Mouse (Mus musculus) brain, adult 2 months (tissue): ENCODE measurements around the gene Pnpo.

Source experiments
- DNase-seq: peaks from one replicate; pipeline ENCODE4 v3.0.0; 2011; ENCODE audit warnings: low read depth, low spot score

Gene Pnpo

DNA sequence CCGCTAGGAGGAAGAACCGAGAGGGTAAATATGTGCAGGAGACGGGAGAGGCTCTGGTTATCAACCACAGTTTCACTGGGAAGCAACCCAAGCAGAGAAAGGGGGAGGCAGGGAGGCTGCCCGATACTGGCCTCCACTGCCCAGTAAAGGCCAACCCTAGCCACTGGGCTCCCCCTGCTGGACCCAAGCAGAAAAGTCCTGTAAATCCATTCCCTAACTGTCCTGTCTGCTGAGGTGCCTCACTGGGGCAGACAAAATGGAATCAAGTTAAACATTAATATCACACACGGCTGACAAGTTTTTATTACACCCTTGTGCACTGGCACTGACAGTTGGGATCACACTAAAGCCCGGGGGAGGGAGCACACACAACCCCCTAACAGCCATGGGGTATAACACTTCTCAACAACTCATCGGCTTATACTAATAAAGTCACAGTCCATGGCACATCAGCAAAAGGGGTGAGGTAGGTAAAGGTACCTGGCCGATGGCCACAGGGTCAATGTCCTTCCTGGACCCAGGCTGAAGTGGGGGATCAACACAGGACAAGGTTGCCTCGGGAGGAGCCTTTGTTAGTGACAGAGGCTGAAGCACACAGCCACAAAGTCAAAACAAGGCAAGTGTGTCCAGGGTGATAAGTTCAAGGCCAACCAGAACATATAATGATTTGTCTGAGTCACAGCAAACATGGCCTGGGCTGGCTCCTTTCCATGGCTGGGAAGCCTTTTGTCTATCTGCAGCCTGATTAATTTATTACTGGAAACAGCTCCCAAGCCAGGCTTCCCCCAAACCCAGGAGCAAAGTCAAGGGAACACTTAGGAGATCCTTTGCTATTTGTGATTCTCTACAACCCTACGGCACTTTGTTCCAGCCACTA lies 6.0 kb downstream of the Pnpo start:
- DNase-seq: peak; percentile 45

- no peak for DNase-seq
Observed at GRCm38 (mm10) chr11:96935872-96936650, 7.7 kb downstream of the Pnpo start.

GRCm38 (mm10) chr11:96934921-96935356 lies 8.8 kb downstream of the Pnpo start:
- peak; percentile 80 for DNase-seq

DNA sequence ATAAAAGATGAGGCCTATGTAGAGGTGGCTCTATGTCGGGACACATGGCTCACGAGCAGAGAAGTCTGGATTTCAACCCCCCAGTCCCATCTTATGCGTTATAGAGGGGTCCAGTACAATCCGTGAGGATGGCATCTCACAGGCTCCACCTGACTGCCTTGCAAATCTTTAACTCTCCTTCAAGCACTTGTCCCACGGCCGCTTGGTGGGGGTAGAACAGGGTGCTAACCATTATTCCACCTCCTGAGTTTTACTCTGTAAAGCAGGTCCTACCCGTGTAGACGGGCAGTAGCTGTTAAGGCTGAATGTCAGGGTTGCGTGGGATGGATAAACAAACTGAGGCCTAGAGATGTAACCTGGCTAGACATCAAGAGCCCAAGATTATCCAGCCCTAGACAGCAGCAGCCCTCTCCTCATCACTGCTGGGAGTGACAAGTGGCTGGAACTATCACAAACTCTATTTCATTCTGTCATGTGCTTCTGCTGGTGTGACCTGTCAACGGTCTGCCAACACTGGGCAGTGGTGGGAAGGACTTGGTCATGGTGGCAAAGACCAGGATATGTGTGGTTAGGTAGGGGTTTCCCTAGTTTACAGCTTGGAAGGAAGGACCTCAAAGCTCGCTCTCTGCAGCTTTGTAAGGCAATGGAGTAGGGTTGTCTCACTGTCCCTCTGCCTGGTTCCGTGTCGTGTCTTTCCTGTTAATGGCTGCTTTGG lies 10.1 kb downstream of the Pnpo start:
- DNase-seq: no peak

DNA sequence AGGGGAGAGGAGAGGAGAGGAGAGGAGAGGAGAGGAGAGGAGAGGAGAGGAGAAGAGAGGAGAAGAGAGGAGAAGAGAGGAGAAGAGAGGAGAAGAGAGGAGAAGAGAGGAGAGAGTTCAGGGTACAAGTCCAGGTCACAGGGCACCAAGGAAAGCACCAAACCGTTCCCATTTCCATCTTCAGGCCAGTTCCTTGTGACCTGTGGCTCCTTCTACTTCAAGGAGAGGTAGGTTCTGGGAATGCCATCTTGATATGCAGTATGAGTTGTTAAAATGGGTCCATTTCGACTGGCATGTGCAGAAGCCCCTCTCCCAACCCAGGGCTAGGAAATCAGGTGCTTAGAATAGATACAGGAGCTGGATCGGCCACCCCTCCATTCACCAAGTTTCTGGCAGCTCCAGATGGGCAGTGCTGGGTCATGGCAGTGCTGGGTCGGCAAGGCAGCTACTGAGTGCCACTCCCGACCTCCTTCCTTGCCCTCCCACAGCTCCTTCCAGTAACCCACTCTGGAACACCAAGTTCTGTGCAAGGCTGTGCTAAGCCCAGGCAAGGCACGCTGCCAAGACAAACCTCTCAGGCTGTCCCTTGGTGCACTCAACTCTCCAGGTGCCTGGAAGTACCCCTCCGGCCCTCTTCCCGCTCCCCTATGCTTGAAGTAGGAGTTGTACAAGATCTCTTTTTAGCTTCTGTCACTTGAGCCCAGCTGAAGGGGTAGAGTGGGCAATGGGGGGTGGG lies 12.3 kb downstream of the Pnpo start:
- no peak for DNase-seq

- no peak for DNase-seq
Observed at GRCm38 (mm10) chr11:96929766-96930331, 13.9 kb downstream of the Pnpo start.

- DNase-seq: no peak
Observed at GRCm38 (mm10) chr11:96929096-96929765, 14.6 kb downstream of the Pnpo start.

DNA sequence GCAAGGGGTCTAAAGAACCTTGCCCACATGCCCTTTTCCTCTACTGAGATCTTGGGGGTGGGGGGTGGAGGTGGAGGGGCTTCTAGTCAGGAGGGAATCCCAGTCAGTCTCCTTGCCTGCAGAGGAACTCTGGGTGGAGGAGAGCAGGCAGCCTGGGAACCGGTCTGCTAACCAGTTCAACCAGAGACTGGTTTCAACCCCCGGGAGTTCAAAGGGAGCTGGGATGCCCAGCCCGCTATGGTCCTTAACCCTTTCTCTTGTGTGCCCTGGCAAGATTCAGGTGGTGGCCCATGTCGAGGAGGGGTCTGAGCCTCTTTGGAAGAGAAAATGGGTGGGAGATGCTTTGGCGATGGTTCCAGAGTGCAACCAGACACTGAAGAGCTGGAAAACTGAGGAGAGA lies 15.1 kb downstream of the Pnpo start:
- DNase-seq: no peak

DNA sequence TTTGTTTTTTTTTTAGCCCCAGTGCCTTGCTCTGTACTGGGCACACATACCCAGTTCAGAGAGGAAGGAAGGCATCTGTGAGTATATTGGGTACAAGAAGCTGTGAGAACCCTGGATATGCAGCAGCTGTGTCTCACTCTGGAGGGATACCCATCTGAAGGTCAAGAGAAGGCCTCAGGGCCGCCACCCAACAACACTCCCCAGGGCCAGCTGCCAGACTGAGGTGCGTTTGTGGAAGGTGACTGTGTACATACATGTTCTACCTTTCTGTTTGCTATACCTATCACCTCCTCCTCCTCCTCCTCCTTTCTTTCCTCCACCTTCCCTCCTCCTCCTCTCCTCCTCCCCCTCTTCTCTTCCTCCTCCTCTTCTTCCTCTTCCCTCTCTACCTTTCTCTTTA lies 15.7 kb downstream of the Pnpo start, which contains the start of gene Prr15l:
TSS of gene Prr15l (plus strand) at position 17 of the 400 bp plus-strand sequence.
- DNase-seq: no peak

- DNase-seq: no peak
Observed at GRCm38 (mm10) chr11:96926587-96926986, 17.2 kb downstream of the Pnpo start.

GRCm38 (mm10) chr11:96925469-96926148 lies 18.2 kb downstream of the Pnpo start:
- DNase-seq: no peak

DNA sequence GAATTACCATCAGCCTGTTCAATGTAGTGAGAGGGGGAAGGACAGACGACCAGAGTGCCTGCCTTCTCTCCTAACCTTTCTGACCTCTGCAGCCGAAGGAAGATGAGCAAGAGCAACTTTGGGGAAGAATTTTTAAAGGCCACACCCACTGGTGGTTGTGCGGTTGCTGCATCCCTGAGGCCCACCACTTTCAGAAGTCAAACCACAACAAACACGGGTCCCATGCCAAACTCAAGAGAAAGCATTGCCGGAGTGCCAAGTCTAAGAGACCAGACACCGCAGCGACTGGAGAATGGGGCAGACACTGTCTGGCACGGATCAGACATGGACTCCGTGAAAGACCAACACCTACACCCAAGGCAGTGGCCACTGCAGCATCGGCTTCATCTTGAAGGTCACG lies 18.9 kb downstream of the Pnpo start:
- no peak for DNase-seq

- DNase-seq: no peak
Observed at GRCm38 (mm10) chr11:96919003-96919402, 24.8 kb downstream of the Pnpo start.

DNA sequence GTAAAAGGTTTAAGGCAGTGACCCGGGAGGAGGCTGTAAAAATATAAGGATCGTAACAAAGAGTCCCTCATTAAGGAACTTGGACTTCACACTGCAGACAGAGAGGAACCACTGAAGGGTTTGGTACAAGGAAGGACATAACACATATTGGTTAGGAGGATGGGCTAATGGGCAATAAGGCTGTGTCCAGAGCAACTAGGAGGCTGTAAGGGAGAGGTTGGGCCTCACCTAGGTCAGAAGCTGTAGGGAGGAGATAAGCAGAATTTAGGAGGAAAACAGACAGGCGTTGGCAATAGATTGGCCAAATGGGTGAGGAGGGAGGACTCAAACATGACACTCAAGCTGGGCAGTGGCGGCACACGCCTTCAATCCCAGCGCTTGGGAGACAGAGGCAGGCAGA lies 26.4 kb downstream of the Pnpo start:
- DNase-seq: no peak

GRCm38 (mm10) chr11:96916885-96917396 lies 26.8 kb downstream of the Pnpo start:
- DNase-seq: no peak

DNA sequence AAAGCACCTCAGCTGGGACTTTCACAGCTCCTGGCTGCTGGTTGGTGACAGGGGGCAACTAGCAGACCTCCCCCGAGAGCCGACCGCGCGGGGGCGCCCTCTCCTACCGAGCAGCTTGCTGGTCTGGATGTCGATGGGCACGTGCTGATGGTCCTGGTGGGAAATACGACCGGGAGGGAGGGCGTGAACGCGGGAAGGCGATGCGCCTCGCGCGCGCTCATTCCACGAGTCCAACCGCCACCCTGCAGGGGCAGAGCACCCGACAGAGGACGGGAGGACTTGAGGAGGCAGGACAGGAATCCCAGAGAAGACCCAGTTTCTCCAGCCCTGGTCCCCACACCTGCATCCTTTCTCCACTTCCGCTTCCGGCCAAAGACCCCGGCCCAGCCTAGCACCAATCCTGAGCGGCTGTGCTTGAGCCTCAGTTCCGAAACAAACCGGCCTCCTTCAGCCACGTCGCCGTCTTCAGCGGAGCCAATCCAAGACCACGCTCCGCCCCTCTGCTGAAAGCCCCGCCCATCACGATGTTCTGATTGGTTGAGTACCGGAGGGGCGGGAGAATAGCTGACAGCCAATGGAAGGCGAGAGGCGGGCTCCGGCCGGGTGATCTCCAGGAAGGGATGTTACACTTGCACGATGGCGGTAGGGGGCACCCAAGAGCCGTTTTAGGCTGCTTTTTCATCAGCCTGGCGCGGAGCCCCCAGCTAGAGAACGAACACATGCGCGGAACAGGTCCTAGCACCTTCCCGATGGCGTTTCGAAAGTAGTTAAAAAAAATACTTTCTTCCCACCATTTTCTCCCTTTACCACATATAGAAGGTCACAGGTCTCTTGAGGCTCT lies 27.5 kb downstream of the Pnpo start, which contains the start of gene Cdk5rap3:
TSS of gene Cdk5rap3 (minus strand) at position 453 of the 841 bp plus-strand sequence.
- peak; percentile 99 for DNase-seq

DNA sequence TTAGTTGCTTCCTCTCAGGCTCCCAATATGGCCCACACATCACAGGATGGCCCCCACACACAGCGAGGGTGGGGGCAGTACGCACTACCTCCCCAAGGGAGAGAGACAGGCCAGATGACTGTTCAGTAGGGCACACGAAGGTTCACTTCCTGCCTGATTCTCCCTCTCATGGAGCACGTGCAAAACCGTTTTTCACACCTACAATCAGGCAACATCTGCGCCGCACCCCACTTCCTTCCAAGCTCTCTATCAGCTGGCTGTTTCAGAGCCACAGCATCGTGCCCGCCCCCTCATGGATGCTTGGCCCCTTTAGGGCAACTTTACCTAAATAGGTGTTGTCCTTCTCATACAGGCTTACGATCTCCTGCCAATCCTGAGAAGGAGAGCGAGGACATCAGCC lies 31.1 kb downstream of the Pnpo start:
- peak; percentile 31 for DNase-seq

DNA sequence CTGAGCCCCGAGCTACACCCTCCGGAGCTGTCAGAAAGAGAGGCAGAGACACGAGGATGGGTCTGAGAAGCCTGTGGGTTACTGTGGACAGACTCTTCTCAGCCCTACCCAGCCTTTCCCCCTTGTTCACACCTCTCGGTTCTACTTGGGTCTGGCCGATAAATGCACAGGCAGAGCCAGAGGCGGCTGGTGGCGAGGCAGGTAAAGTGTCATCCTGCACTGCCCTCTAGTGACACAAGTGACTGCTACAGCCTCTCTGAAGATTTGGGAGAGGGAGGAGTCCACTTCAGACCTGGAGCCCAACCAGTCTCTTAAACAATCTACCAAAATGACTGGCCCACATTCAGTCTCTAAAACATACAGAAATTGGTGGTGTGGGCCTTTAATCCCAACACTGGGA lies 33.8 kb downstream of the Pnpo start:
- DNase-seq: peak; percentile 89

DNA sequence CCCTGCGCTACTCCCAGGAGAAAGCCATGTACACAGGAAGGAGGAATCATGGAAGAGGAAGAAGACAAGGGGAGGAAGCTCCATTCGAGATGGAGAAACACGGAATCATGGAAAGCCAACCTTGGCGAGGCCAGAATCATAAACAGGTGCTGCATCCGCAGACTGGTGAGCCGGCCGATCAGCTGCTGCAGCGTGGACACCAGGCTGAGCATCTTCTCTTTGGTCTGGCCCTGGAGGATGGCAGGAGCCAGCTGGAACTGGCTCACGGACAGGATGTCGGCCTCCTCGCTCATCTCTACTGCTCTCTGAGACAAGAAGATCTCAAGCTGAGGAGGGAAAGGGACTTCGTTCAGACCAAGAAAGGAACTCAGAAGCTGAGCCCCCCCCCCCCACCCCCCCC lies 35.2 kb downstream of the Pnpo start:
- DNase-seq: no peak
